Mouse (Mus musculus): ENCODE data around the gene Gdf5.

DNA sequence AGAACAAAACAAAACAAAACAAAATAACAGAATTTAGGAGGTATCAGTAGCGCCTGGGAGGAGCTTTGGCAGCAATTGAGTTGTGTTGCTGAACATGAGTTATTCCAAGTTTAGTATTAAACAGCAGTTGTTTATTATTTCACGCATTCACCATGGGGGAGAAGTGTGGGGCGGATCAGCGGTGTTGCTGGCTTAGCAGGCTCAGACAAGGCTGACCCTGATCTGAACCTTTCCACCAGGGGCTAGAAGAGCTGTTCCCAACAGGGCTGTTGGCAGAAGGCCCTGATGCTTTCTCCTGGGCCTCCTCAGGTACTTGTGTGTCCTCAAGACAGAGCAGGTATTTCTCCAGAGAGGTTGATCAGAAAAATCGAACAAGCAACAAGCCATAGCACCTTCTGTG, 14.8 kb upstream of the Gdf5 start:
- TF ChIP-seq CTCF (IDR thresholded peaks at IDR 0.05; ENCODE audit: control insufficient read depth, insufficient read depth, insufficient read length) (no peak), CEBPB (IDR thresholded peaks at IDR 0.05; ENCODE audit: low read depth) (no peak), MAX (IDR thresholded peaks at IDR 0.05) (no peak), USF1 (IDR thresholded peaks at IDR 0.05; ENCODE audit: low read depth) (no peak), FOSL1 (IDR thresholded peaks at IDR 0.05; ENCODE audit: insufficient read depth, low read length, poor library complexity, severe bottlenecking) (no peak), MYOG (IDR thresholded peaks at IDR 0.05; ENCODE audit: control insufficient read depth, extremely low read depth, insufficient read length) (no peak), MYOD1 (IDR thresholded peaks at IDR 0.05; ENCODE audit: control insufficient read depth, insufficient read length, low read depth) (no peak)

Data from C2C12 (cell line).